Mouse (Mus musculus) liver, adult 2 months (tissue): ENCODE measurements around the gene Atp13a3.

ENCODE experiments used
- CTCF ChIP-seq: fragments of 200-500 bp; IDR thresholded peaks from 2 replicates; pipeline ENCODE4 v1.5.1; 2011; ENCODE audit warnings: low read depth, low read length, control low read depth
- POLR2A ChIP-seq: fragments of 200-500 bp; IDR thresholded peaks from 2 replicates; pipeline ENCODE4 v1.6.1; 2011; ENCODE audit warnings: low read length, control low read depth; ENCODE audit not compliant: insufficient read depth; ENCODE audit errors: extremely low read depth

- TF ChIP-seq CTCF (no peak), POLR2A (no peak)
Measured at GRCm38 (mm10) chr16:30362528-30362927, 43.2 kb downstream of the Atp13a3 start.
